Mouse (Mus musculus): ENCODE data around the gene Kmt2a. TPM values are rescaled to one million over a fixed set of nuclear protein-coding genes. Genes with fewer than 3 reads are reported as not detected.

The Kmt2a gene
- polyA plus RNA-seq, 1 experiment from 2014 or later: 10.8 TPM

GRCm38 (mm10) chr9:44830506-44830905, 50.6 kb downstream of the Kmt2a start:
- H3K27me3 ChIP-seq (ENCODE audit: insufficient read depth, low read length): no peaks in the 10 kb centered on the region
- no peak overlapping the region for H3K9ac ChIP-seq (replicated peaks; ENCODE audit: low read length)
- H3K4me2 ChIP-seq (replicated peaks; ENCODE audit: low read depth, low read length): no peak overlapping the region
- WGBS: 73% methylated on average over 2 of the region's 2 CpGs
- H3K4me3 ChIP-seq (ENCODE audit: low read length): no peak overlapping the region
- no peak for ATAC-seq (ENCODE audit: low FRiP score, low TSS enrichment)
- H3K4me1 ChIP-seq (ENCODE audit: insufficient read depth, low read length): no peaks in the 10 kb centered on the region
- H3K9me3 ChIP-seq (ENCODE audit: low read length): no peaks in the 10 kb centered on the region
- no peak overlapping the region for H3K27ac ChIP-seq (ENCODE audit: low read length)
- H3K36me3 ChIP-seq (ENCODE audit: insufficient read depth, low read length): peaks cover 87% of the 10 kb centered on the region

DNA sequence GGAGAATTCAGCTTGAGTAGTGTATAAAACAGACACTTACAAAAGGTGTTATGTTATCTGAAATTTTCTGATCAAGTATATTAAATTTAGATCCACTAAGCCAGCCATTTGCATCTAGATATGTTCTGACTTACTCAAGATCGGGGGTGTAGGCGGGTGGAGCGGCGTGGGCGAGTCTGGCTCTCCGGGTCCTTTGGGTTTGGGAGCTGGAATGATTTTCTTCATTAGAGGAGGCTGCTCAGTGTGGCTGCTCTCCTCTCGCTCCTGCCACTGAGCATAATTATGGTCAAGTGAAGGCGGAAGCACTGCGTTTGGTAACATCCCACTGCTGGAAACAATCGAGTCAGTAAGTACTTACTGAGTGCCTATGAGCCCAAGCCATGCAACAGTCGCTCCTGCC, 52.2 kb downstream of the Kmt2a start:
- Histone ChIP-seq H3K36me3 (ENCODE audit: insufficient read depth, low read length) (peaks cover 87% of the 10 kb centered on the region), H3K4me2 (replicated peaks; ENCODE audit: low read depth, low read length) (no peak overlapping the region), H3K9me3 (ENCODE audit: low read length) (no peaks in the 10 kb centered on the region), H3K27ac (ENCODE audit: low read length) (no peak overlapping the region), H3K4me3 (ENCODE audit: low read length) (no peak overlapping the region), H3K9ac (replicated peaks; ENCODE audit: low read length) (no peak overlapping the region), H3K4me1 (ENCODE audit: insufficient read depth, low read length) (no peaks in the 10 kb centered on the region), H3K27me3 (ENCODE audit: insufficient read depth, low read length) (no peaks in the 10 kb centered on the region)
- WGBS: 97% methylated on average over 11 of the region's 11 CpGs
- no peak for ATAC-seq (ENCODE audit: low FRiP score, low TSS enrichment)

- Histone ChIP-seq H3K4me2 (replicated peaks; ENCODE audit: low read depth, low read length) (no peak overlapping the region), H3K9me3 (ENCODE audit: low read length) (no peaks in the 10 kb centered on the region), H3K27me3 (ENCODE audit: insufficient read depth, low read length) (no peaks in the 10 kb centered on the region), H3K4me3 (ENCODE audit: low read length) (no peak overlapping the region), H3K4me1 (ENCODE audit: insufficient read depth, low read length) (no peaks in the 10 kb centered on the region), H3K9ac (replicated peaks; ENCODE audit: low read length) (no peak overlapping the region), H3K27ac (ENCODE audit: low read length) (no peak overlapping the region), H3K36me3 (ENCODE audit: insufficient read depth, low read length) (peaks cover 89% of the 10 kb centered on the region)
- no peak for ATAC-seq (ENCODE audit: low FRiP score, low TSS enrichment)
- WGBS: 87% methylated on average over 7 of the region's 7 CpGs
Measured at GRCm38 (mm10) chr9:44826660-44827059, 54.4 kb downstream of the Kmt2a start.

GRCm38 (mm10) chr9:44819920-44820827, 60.9 kb downstream of the Kmt2a start:
- 90% methylated on average over 15 of the region's 15 CpGs for WGBS
- no peak for ATAC-seq (ENCODE audit: low FRiP score, low TSS enrichment)
- Histone ChIP-seq H3K36me3 (ENCODE audit: insufficient read depth, low read length) (peaks cover 95% of the 10 kb centered on the region), H3K27me3 (ENCODE audit: insufficient read depth, low read length) (no peaks in the 10 kb centered on the region), H3K27ac (ENCODE audit: low read length) (no peak overlapping the region), H3K4me3 (ENCODE audit: low read length) (no peak overlapping the region), H3K9ac (replicated peaks; ENCODE audit: low read length) (no peak overlapping the region), H3K4me1 (ENCODE audit: insufficient read depth, low read length) (no peaks in the 10 kb centered on the region), H3K4me2 (replicated peaks; ENCODE audit: low read depth, low read length) (no peak overlapping the region), H3K9me3 (ENCODE audit: low read length) (no peaks in the 10 kb centered on the region)

DNA sequence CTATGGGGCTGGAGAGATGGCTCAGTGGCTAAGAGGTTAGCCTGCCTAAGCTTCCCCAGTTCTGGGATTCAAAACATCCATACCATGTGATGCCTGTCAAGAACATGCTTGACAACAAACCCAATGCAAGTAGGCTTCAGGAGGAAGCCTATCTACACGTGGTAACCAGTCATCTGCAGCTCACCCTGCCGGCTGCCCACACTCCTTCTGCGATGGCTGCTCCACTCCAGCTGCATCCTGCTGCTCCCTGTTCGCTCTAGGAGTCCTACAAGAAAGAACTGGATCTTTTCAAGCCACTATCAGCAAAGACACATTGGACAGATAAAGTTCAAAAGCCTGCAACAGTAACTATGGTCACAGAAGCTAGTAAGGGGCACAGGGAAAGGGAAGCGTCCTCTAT, 63.6 kb downstream of the Kmt2a start:
- no peak overlapping the region for H3K27ac ChIP-seq (ENCODE audit: low read length)
- 88% methylated on average over 5 of the region's 5 CpGs for WGBS
- no peaks in the 10 kb centered on the region for H3K4me1 ChIP-seq (ENCODE audit: insufficient read depth, low read length)
- no peaks in the 10 kb centered on the region for H3K9me3 ChIP-seq (ENCODE audit: low read length)
- H3K27me3 ChIP-seq (ENCODE audit: insufficient read depth, low read length): no peaks in the 10 kb centered on the region
- H3K4me3 ChIP-seq (ENCODE audit: low read length): no peak overlapping the region
- H3K36me3 ChIP-seq (ENCODE audit: insufficient read depth, low read length): peaks cover 95% of the 10 kb centered on the region
- no peak overlapping the region for H3K4me2 ChIP-seq (replicated peaks; ENCODE audit: low read depth, low read length)
- no peak overlapping the region for H3K9ac ChIP-seq (replicated peaks; ENCODE audit: low read length)
- ATAC-seq (ENCODE audit: low FRiP score, low TSS enrichment): no peak

DNA sequence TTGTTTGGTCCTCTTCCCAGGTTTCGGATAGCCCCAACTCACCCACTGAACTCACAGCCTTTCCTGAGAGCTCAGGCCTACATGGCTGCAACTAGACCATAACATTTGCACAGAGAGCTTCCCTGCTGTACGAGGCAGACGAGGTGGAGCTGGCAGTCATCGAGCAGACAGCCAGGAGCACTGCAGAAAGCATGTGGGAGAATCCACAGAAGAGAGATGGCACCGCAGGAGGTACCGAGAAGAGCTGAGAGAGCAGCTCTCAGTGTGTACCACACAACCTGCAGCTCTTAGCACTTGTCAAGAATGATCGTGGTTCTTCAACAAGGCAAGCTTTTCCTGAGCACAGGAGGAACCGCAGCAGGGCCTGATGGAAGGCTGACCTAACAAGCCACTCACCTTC, 66.9 kb downstream of the Kmt2a start:
- no peak for ATAC-seq (ENCODE audit: low FRiP score, low TSS enrichment)

GRCm38 (mm10) chr9:44810316-44810715, 70.8 kb downstream of the Kmt2a start:
- H3K4me3 ChIP-seq (ENCODE audit: low read length): no peak overlapping the region
- peaks cover 85% of the 10 kb centered on the region for H3K36me3 ChIP-seq (ENCODE audit: insufficient read depth, low read length)
- no peaks in the 10 kb centered on the region for H3K4me1 ChIP-seq (ENCODE audit: insufficient read depth, low read length)
- ATAC-seq (ENCODE audit: low FRiP score, low TSS enrichment): peak; percentile 78
- H3K9ac ChIP-seq (replicated peaks; ENCODE audit: low read length): no peak overlapping the region
- H3K4me2 ChIP-seq (replicated peaks; ENCODE audit: low read depth, low read length): no peak overlapping the region
- no peaks in the 10 kb centered on the region for H3K9me3 ChIP-seq (ENCODE audit: low read length)
- peak overlapping the region; percentile 23; the same call in 1 of the 2 replicates for H3K27ac ChIP-seq (ENCODE audit: low read length)
- WGBS: 54% methylated on average over 10 of the region's 10 CpGs
- no peaks in the 10 kb centered on the region for H3K27me3 ChIP-seq (ENCODE audit: insufficient read depth, low read length)

More for the DNA sequence above, 66.9 kb downstream of the Kmt2a start:
- 96% methylated on average over 8 of the region's 8 CpGs for WGBS
- no peak overlapping the region for H3K27ac ChIP-seq (ENCODE audit: low read length)
- no peak overlapping the region for H3K4me2 ChIP-seq (replicated peaks; ENCODE audit: low read depth, low read length)
- H3K4me1 ChIP-seq (ENCODE audit: insufficient read depth, low read length): no peaks in the 10 kb centered on the region
- no peak overlapping the region for H3K4me3 ChIP-seq (ENCODE audit: low read length)
- H3K9me3 ChIP-seq (ENCODE audit: low read length): no peaks in the 10 kb centered on the region
- peaks cover 87% of the 10 kb centered on the region for H3K36me3 ChIP-seq (ENCODE audit: insufficient read depth, low read length)
- H3K27me3 ChIP-seq (ENCODE audit: insufficient read depth, low read length): no peaks in the 10 kb centered on the region
- no peak overlapping the region for H3K9ac ChIP-seq (replicated peaks; ENCODE audit: low read length)

DNA sequence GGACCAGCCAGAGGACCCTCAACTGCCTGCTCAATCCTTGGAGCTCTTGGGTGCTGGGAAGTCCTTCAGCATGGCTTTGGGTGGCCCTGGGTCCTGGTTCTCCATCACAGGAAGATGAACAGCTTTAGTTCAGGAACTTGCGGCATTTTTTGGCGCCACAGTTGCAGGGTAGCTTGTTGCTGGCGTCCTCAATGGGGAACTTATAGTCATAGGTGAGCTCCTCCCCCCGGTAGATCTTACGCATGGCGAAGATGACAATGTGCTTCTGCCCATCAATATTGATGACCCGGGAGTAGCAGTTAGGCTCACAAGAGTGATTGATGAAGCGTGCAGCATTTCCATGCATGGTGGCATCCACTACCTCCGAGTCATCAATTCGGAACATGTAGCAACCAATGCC, 73.3 kb downstream of the Kmt2a start:
- ATAC-seq (ENCODE audit: low FRiP score, low TSS enrichment): no peak
- Histone ChIP-seq H3K27me3 (ENCODE audit: insufficient read depth, low read length) (no peaks in the 10 kb centered on the region), H3K9me3 (ENCODE audit: low read length) (no peaks in the 10 kb centered on the region), H3K9ac (replicated peaks; ENCODE audit: low read length) (no peak overlapping the region), H3K4me3 (ENCODE audit: low read length) (no peak overlapping the region), H3K36me3 (ENCODE audit: insufficient read depth, low read length) (peaks cover 62% of the 10 kb centered on the region), H3K27ac (ENCODE audit: low read length) (no peak overlapping the region), H3K4me2 (replicated peaks; ENCODE audit: low read depth, low read length) (no peak overlapping the region), H3K4me1 (ENCODE audit: insufficient read depth, low read length) (peaks cover 12% of the 10 kb centered on the region)
- WGBS: 88% methylated on average over 10 of the region's 10 CpGs

DNA sequence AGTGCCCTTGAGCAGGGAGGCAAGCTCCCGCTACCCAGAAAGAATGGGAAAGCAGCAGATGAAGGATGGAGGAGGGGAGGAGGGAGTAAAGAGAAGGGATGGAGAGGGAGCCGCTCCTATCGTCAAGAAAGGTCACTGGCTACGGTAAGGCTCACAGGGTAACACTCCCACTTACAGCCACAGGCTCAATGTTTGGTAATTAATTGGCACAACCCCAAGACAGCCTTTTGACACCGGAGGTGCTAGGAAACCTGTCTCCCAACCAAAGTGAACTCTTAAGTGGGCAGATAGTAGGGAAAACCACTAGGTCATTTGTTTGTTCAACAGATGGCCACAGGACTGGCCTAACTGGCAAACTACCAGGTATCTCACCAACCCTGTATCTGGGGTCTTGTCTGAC, 74.0 kb downstream of the Kmt2a start:
- H3K9ac ChIP-seq (replicated peaks; ENCODE audit: low read length): no peak overlapping the region
- no peak overlapping the region for H3K27ac ChIP-seq (ENCODE audit: low read length)
- H3K4me3 ChIP-seq (ENCODE audit: low read length): no peak overlapping the region
- peaks cover 57% of the 10 kb centered on the region for H3K36me3 ChIP-seq (ENCODE audit: insufficient read depth, low read length)
- H3K9me3 ChIP-seq (ENCODE audit: low read length): no peaks in the 10 kb centered on the region
- 44% methylated on average over 5 of the region's 5 CpGs for WGBS
- no peak for ATAC-seq (ENCODE audit: low FRiP score, low TSS enrichment)
- no peaks in the 10 kb centered on the region for H3K27me3 ChIP-seq (ENCODE audit: insufficient read depth, low read length)
- H3K4me1 ChIP-seq (ENCODE audit: insufficient read depth, low read length): peaks cover 18% of the 10 kb centered on the region
- H3K4me2 ChIP-seq (replicated peaks; ENCODE audit: low read depth, low read length): no peak overlapping the region

DNA sequence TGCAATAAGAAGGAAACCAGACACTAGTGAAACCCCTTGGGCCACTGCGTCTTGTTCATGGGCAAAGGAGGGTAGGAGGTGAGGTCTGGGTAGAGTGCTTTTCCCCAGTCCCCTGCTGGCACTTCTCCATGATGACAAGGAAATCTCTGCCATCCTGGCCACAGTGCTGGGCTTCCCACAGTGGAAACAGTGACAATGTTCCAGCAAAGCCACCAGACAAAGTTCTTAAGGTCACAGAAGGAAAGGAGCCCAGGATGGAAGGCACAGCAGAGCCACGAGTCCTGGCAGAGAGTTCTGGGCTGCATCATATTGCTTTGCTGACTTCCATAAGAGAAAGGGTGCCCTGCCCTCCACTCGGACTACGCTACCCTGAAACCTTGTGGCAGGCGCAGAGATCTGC, 75.6 kb downstream of the Kmt2a start:
- no peak overlapping the region for H3K27ac ChIP-seq (ENCODE audit: low read length)
- WGBS: 91% methylated on average over 5 of the region's 5 CpGs
- no peak for ATAC-seq (ENCODE audit: low FRiP score, low TSS enrichment)
- no peaks in the 10 kb centered on the region for H3K27me3 ChIP-seq (ENCODE audit: insufficient read depth, low read length)
- H3K4me3 ChIP-seq (ENCODE audit: low read length): no peak overlapping the region
- no peaks in the 10 kb centered on the region for H3K9me3 ChIP-seq (ENCODE audit: low read length)
- H3K36me3 ChIP-seq (ENCODE audit: insufficient read depth, low read length): peaks cover 42% of the 10 kb centered on the region
- H3K4me2 ChIP-seq (replicated peaks; ENCODE audit: low read depth, low read length): no peak overlapping the region
- peaks cover 20% of the 10 kb centered on the region for H3K4me1 ChIP-seq (ENCODE audit: insufficient read depth, low read length)
- no peak overlapping the region for H3K9ac ChIP-seq (replicated peaks; ENCODE audit: low read length)

All from kidney, embryonic 16.5 days (tissue).